Mouse (Mus musculus): ENCODE data around the gene Parp9.
"Not testable (repeated sequence)": the region's sequence is repeated elsewhere in the genome, so short reads cannot be mapped to it uniquely, and the experiment has no call there.

Parp9 gene

DNA sequence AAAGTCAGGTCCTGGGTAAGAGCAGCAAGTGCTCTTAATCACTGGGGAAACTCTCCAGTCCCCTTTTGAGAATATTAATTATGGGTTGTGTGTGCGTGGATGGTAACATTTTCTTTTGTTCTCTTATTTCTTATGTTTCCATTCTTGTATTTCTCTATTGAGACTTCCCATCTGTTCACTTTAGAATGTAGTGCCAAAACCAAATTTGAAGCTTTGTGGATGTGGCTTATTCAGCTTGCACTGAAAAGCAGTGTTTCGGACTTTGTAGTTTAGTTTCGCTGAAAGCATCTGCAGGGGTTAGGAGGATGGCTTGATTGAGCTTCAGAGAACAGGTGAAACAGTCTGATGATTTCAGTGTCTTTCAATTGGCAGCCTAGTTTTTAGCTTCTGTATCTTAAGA lies 55.0 kb downstream of the Parp9 start:
- DNase-seq (ENCODE audit: low spot score in 2 of 2) = no peak

DNA sequence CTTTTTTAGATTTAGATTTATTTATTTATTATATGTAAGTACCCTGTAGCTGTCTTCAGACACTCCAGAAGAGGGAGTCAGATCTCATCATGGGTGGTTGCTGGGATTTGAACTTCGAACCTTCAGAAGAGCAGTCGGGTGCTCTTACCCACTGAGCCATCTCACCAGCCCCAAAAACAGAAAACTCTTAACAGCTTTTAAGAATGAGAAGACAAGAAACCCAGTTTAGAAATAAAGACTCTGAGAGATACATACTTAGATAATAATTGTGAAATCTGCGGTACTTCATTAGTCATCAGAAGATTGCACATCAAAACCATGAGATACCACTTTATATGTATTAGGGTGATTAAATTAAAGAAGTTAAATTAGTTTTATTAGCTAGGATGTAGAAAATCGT lies 60.6 kb downstream of the Parp9 start:
- not testable (repeated sequence) for DNase-seq (ENCODE audit: low spot score in 2 of 2)

DNA sequence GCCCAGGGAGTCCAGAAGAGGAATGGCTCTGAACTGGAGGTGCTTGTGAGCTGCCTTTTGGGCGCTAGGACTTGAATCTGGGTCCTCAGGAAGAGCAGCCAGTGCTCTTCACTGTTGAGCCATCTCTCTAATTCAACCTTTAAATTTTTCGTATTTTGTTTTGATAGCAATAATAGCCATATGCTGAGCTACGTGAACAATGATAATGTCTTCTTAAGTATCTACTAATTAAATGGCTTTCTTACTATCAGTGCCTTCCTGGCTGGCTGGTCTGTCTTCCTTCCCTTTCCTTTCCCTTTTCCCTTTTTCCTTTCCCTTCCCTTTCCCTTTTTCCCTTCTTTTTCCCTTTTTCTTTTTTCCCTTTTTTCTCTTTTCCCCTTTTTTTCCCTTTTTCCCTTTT lies 70.1 kb downstream of the Parp9 start:
- DNase-seq (ENCODE audit: low spot score in 2 of 2) = no peak

DNA sequence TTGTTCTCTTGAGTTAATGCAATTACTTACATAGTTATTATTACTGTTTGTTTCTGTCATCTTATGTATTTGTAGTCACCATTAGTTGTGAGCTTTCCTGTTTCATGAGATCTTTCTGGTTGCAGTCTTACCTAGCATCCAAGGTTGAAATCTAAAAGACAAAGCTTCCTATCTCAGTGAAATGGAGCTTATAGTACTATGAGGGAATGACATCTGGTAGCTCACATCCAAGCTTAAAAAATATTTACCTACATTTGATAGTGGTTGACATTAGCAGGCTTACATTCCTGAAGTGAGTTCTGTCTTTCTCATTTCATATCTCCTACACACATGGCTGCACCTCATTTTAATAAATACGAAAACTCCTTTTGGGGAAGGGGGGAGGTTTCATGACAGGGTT lies 78.1 kb downstream of the Parp9 start:
- DNase-seq (ENCODE audit: low spot score in 2 of 2) = no peak

All from right cerebral cortex, postnatal 36 days (tissue).